Comparison of ENCODE assay signal across 17 mouse cellular contexts in genomic region chr5:115840946-115841775, GRCm38 (mm10).
"Had no signal": no experiment of that assay in that cellular context is flagged by ENCODE, and none has a peak within 500 bp of the region (broad histone marks: within the 10 kb centered on the region; RNA-seq: fewer than 3 reads in every experiment).

No protein-coding gene starts in this region.

- H3K9ac ChIP-seq: liver, embryonic 15.5 days; lung, embryonic 14.5 days; midbrain, embryonic 13.5 days; neural tube, embryonic 15.5 days; stomach, embryonic 15.5 days had no signal

- H3K4me3 ChIP-seq: left cerebral cortex, adult 2 months; limb, embryonic 10.5 days; liver, embryonic 15.5 days; midbrain, embryonic 13.5 days; myocyte; neural tube, embryonic 15.5 days; stomach, embryonic 15.5 days had no signal

- H3K27ac ChIP-seq: left cerebral cortex, adult 2 months; limb, embryonic 10.5 days; liver, embryonic 15.5 days; macrophage; midbrain, embryonic 13.5 days; neural tube, embryonic 15.5 days; stomach, embryonic 15.5 days had no signal

- H3K4me2 ChIP-seq: liver, embryonic 11.5 days; liver, embryonic 15.5 days; lung, embryonic 14.5 days; midbrain, embryonic 13.5 days; neural tube, embryonic 15.5 days; stomach, embryonic 15.5 days had no signal

- H3K36me3 ChIP-seq: limb, embryonic 10.5 days; midbrain, embryonic 13.5 days; neural tube, embryonic 15.5 days; stomach, embryonic 15.5 days had no signal

- DNase-seq: kidney, adult 11 months; kidney, adult 9 months; kidney, postnatal 14 days; lung, embryonic 14.5 days; lung, postnatal 14 days; right cerebral cortex, adult 18-20 months; thymus, adult 2 months; thymus, postnatal 36 days had no signal

- H3K9me3 ChIP-seq: limb, embryonic 10.5 days; liver, embryonic 15.5 days; midbrain, embryonic 13.5 days; neural tube, embryonic 15.5 days; stomach, embryonic 15.5 days had no signal

- ATAC-seq: midbrain, embryonic 13.5 days had no signal

- H3K27me3 ChIP-seq: liver, embryonic 15.5 days; midbrain, embryonic 13.5 days; neural tube, embryonic 15.5 days; stomach, embryonic 15.5 days had no signal
